9 mouse cellular contexts compared by ENCODE assay signal in the genomic region with DNA sequence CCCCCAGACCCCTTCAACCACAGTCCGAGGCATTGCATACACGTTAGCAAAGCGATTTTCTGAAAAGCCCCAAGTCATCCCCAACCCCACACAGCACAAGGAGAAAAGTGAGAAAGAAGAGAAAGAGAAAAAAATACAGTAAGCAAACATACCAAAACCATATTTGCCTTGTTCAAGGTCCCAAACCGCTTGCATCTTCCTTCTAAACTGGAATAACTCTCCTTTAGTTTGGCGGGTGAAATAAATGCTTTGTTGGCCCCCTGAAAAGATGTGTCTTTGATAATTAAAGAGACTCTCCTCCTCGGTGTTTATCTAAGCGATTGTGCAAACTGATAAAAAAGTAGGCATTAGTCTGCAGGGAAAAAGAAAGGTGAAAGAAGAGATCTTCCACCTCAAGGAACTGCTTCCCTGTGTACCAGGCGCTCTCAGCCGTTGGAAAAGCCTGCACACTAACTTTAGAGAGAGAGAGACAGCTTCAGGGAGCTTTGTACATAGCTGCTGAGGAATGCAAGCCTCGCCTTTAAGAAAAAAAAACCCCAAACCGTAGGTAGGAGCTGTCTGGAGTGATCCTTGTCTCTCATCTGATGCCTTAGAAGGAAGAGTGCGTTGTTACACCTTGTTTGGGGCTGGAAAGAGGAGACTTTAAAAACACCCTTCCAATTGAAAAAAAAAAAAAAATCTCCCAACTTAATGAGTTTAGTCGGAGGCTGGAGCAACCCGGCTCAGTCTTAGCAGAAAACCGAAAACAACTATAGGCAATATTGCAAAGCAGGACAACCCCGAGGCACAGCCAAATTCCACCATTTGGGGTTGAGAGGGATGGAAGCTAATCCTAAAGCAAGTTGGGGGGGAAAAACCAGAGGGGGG. TPM values are rescaled to one million over a fixed set of nuclear protein-coding genes. Genes with fewer than 3 reads are reported as not detected.
A peak's percentile ranks its signal among the peaks of the same experiment; 100 is the strongest.
DNase-seq lines count a peak whose midpoint lies in the region; ATAC-seq and TF ChIP-seq lines count a peak whose summit lies in the region.
"Had no signal": no experiment of that assay in that cellular context is flagged by ENCODE, and none has a peak within 500 bp of the region (broad histone marks: within the 10 kb centered on the region; RNA-seq: fewer than 3 reads in every experiment).

TSS of gene Nr2f2 (minus strand) at position 795 of the 867 bp plus-strand sequence.

- H3K27ac ChIP-seq in liver, adult 2 months (replicated peaks; ENCODE audit: insufficient read depth, low read depth, low read length) = peak within 1 kb of the TSS; percentile 44
- H3K27ac ChIP-seq in limb, embryonic 15.5 days = peak within 1 kb of the TSS; percentile 87
- peak within 1 kb of the TSS; percentile 93 for H3K27ac ChIP-seq in stomach, postnatal 0 days (replicated peaks)

- no peaks in the 10 kb centered on the region for H3K79me2 ChIP-seq in liver, adult 2 months (ENCODE audit: control insufficient read depth, insufficient read depth, low read length)

- H3K9me3 ChIP-seq in limb, embryonic 15.5 days = no peaks in the 10 kb centered on the region
- no peaks in the 10 kb centered on the region for H3K9me3 ChIP-seq in stomach, postnatal 0 days (ENCODE audit: control insufficient read depth, low read length)

- DNase-seq in liver, adult 2 months (ENCODE audit: extremely low read depth, low read depth, low spot score) = no peak
- no peak for DNase-seq in liver
- DNase-seq in embryo, embryonic 10 days (ENCODE audit: low spot score) = peak; percentile 68
- DNase-seq in heart, adult 18-20 months = peak in 1 of 2 experiments; percentile 46
- peak; percentile 69 for DNase-seq in kidney, adult 18-20 months
- DNase-seq in stomach, postnatal 0 days (ENCODE audit: low spot score) = peak; percentile 37
- no peak for DNase-seq in spleen, adult 18-20 months

- no peaks in the 10 kb centered on the region for H3K36me3 ChIP-seq in liver, adult 2 months (ENCODE audit: control insufficient read depth, insufficient read depth, low read length)
- no peaks in the 10 kb centered on the region for H3K36me3 ChIP-seq in limb, embryonic 15.5 days
- H3K36me3 ChIP-seq in stomach, postnatal 0 days (ENCODE audit: control insufficient read depth, insufficient read depth, low read length) = no peaks in the 10 kb centered on the region

- peak within 1 kb of the TSS; percentile 72 for H3K4me2 ChIP-seq in limb, embryonic 15.5 days
- peak within 1 kb of the TSS; percentile 60 for H3K4me2 ChIP-seq in stomach, postnatal 0 days (replicated peaks; ENCODE audit: low read depth)

- TF ChIP-seq POLR2A in liver, adult 2 months (IDR thresholded peaks at IDR 0.05; ENCODE audit: extremely low read depth, insufficient read depth, low read length) = no peak

- peaks cover 4% of the 10 kb centered on the region; the same call in 1 of the 2 replicates for H3K4me1 ChIP-seq in liver, adult 2 months (ENCODE audit: control insufficient read depth, insufficient read depth, low read length)
- H3K4me1 ChIP-seq in limb, embryonic 15.5 days = peaks cover 21% of the 10 kb centered on the region
- no peaks in the 10 kb centered on the region for H3K4me1 ChIP-seq in stomach, postnatal 0 days (replicated peaks; ENCODE audit: control insufficient read depth, insufficient read depth)

- 17% methylated on average over 16 of the region's 16 CpGs for WGBS in liver, adult 2 months
- whole genome bisulfite sequencing in limb, embryonic 15.5 days = 2% methylated on average over 16 of the region's 16 CpGs
- 2% methylated on average over 16 of the region's 16 CpGs for WGBS in stomach, postnatal 0 days

- peaks cover 2% of the 10 kb centered on the region; the same call in 1 of the 2 replicates for H3K27me3 ChIP-seq in liver, adult 2 months (ENCODE audit: control insufficient read depth, insufficient read depth, low read length)
- peaks cover 51% of the 10 kb centered on the region for H3K27me3 ChIP-seq in limb, embryonic 15.5 days
- no peaks in the 10 kb centered on the region for H3K27me3 ChIP-seq in stomach, postnatal 0 days (ENCODE audit: control insufficient read depth, insufficient read depth, low read length)

- H3K4me3 ChIP-seq in liver, adult 2 months (ENCODE audit: insufficient read depth, low read depth, low read length) = peak within 1 kb of the TSS; percentile 56
- H3K4me3 ChIP-seq in limb, embryonic 15.5 days = peak within 1 kb of the TSS; percentile 50
- H3K4me3 ChIP-seq in stomach, postnatal 0 days (ENCODE audit: low read depth, low read length) = peak within 1 kb of the TSS; percentile 62

- no peak for TF ChIP-seq EP300 in stomach, postnatal 0 days (optimal IDR thresholded peaks at IDR 0.05)

- no peak for TF ChIP-seq CTCF in liver, adult 2 months (IDR thresholded peaks at IDR 0.05; ENCODE audit: low read depth, low read length)
- TF ChIP-seq CTCF in stomach, postnatal 0 days (IDR thresholded peaks at IDR 0.05; ENCODE audit: low read depth) = no peak

- peak within 1 kb of the TSS; percentile 53 for H3K9ac ChIP-seq in liver, adult 2 months (ENCODE audit: low read depth, low read length)
- peak within 1 kb of the TSS; percentile 48; the same call in 1 of the 2 replicates for H3K9ac ChIP-seq in limb, embryonic 15.5 days
- H3K9ac ChIP-seq in stomach, postnatal 0 days (ENCODE audit: low read length) = peak within 1 kb of the TSS; percentile 76

- ATAC-seq in limb, embryonic 15.5 days (ENCODE audit: insufficient number of reproducible peaks, low FRiP score, low TSS enrichment, low read depth) = no peak
- ATAC-seq in stomach, postnatal 0 days (ENCODE audit: low FRiP score, low TSS enrichment) = no peak

RNA-seq across cellular contexts. Expression of gene Nr2f2, which starts in this region (rescaled TPM):
- total RNA-seq in liver, adult 2 months (2014; rRNA removed) = 14.5 and 16.1 TPM in 2 replicates
- polyA plus RNA-seq in liver, adult 2 months (2012; rRNA removed) = 64.2 and 84.0 TPM in 2 replicates
- 10 to 100 TPM; 13.6 to 14.8 TPM for total RNA-seq in heart, adult 18-20 months (2021)
- polyA plus RNA-seq in limb, embryonic 15.5 days (2015; fragmentation: Nextera tagmentation; extraction: Ambion mirVana) = 28.0 and 34.7 TPM in 2 replicates
- polyA plus RNA-seq in stomach, postnatal 0 days (2015; fragmentation: Nextera tagmentation; extraction: Ambion mirVana) = 52.8 and 53.9 TPM in 2 replicates
- total RNA-seq: MEL had no signal

Comparison
In these comparisons a context has a peak if more than half of its experiments do, and no peak if none do; other contexts are left out.
1. DNase-seq: peak in embryo, embryonic 10 days (single experiment), kidney, adult 18-20 months (single experiment) and stomach, postnatal 0 days (single experiment); none in liver, adult 2 months (single experiment), liver (single experiment) and spleen, adult 18-20 months (0 of 2).
2. Peak in every context shown above with its lines, with median percentiles within 50 percentile points of each other: H3K27ac ChIP-seq, H3K4me3 ChIP-seq and H3K9ac ChIP-seq.